Mouse (Mus musculus) cerebellum, adult (tissue): ENCODE results near the gene Nrp1.

Source experiments
- ATAC-seq: cut with Nextera tagmentation; 2 replicates; pipeline ENCODE4 v1.9.2; 2017; ENCODE audit warnings: mild to moderate bottlenecking, moderate library complexity, mixed read lengths; ENCODE audit not compliant: insufficient number of reproducible peaks, low FRiP score, low TSS enrichment

Nrp1 gene

GRCm38 (mm10) chr8:128358406-128358755, at the start of gene Nrp1:
Nrp1 (plus strand) TSS chr8:128358604.
- ATAC-seq: no peak

DNA sequence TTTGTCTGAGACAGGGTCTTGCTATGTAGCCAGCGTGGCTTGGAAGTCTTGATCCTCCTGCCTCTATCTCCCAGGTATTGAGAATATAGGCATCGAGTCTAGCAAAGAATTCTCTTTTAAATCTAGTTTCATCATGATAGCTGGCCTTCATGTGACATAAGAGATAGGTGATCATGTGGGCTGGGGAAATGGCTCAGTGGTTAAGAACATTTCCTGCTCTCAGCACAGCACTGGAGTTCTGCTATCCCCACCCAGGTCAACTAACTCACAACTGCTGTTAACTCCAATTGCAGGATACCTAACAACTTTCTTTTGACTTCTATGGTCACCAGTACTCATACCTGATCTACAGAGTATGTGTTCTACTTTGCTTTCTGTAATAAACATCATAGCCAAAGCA, 37.6 kb upstream of the Nrp1 start:
- no peak for ATAC-seq

DNA sequence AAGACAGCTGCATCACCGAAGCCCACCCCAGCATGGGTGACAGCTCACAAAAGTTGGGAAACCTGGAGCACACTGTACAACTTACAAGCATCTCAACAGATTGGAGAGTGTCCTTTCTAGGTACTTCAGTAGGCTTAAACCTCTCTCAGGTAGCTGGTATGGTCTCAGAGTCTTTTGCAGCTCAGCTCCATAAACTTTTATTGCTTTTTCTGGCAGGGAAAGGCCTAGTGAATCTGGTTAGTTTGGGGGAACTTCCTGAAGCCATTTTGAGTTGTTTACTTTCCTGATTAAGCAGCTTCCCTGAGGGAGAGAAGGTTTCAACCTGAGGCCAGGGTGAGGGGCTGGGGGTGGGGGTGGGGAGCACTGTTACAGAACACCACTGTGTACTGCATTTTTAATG, 31.1 kb upstream of the Nrp1 start:
- no peak for ATAC-seq

GRCm38 (mm10) chr8:128327922-128328321, 30.5 kb upstream of the Nrp1 start:
- ATAC-seq: no peak

DNA sequence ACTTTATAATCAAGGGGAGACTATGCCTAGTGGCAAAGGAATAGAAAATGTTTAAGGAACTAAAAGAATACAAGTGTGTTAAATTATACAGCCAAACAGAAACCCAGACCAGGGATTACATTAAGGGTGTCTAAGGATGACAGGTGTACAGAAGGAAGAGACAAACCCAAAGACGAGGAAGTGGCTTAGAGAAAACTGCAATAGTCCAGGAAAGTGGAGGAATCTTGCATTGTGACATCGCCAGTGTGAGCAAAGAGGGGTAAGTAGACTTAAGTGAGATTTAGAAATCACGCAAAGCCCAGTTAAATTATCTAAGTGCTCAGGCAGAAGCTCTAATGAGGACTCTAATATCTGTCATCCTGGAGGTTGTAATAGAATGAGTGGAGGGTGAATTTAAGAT, 28.9 kb upstream of the Nrp1 start:
- no peak for ATAC-seq

GRCm38 (mm10) chr8:128335976-128336375, 22.4 kb upstream of the Nrp1 start:
- no peak for ATAC-seq

- ATAC-seq: no peak
Observed at GRCm38 (mm10) chr8:128338951-128339350, 19.5 kb upstream of the Nrp1 start.

GRCm38 (mm10) chr8:128339521-128339920, 18.9 kb upstream of the Nrp1 start:
- no peak for ATAC-seq

DNA sequence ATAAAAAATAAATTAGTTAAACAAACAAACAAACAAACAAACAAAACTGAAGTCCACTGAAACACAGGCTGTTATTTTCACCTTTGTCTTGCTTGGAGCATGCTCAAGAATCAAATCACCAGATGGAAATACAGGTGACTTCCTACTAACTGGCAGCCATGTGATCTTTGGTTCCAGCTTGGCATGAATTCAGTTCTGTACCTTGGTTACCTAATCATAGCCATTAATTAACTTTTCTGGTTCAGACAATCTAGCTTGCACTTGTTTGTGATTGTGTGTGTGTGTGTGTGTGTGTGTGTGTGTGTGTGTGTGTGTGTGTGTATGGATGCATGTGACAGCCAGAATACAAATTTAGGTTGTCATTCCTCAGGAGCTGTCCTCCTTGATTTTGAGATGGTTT, 8.0 kb upstream of the Nrp1 start:
- ATAC-seq: no peak

GRCm38 (mm10) chr8:128351211-128351610, 7.2 kb upstream of the Nrp1 start:
- no peak for ATAC-seq

DNA sequence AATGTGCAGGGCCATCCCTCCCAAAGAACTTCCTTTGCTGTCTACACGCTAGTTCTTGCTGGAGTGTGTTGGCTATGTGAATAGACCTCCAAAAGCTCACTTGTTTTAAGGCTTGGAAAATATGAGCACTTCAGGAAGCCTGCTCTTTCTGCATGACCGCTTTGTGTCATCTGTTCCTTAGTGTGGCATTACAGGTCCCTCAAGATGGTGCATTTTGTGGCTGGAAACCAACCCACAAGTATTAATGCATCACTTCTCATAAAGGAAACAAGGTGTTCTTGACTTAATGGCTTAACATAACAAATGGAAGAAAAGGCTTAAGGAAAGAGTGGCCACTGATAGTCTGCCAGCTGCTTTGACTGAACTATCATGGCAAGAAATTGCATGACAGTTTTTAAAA, 5.6 kb upstream of the Nrp1 start:
- no peak for ATAC-seq

- no peak for ATAC-seq
Observed at GRCm38 (mm10) chr8:128353999-128354398, 4.4 kb upstream of the Nrp1 start.

- ATAC-seq: no peak
Observed at GRCm38 (mm10) chr8:128355091-128355490, 3.3 kb upstream of the Nrp1 start.

DNA sequence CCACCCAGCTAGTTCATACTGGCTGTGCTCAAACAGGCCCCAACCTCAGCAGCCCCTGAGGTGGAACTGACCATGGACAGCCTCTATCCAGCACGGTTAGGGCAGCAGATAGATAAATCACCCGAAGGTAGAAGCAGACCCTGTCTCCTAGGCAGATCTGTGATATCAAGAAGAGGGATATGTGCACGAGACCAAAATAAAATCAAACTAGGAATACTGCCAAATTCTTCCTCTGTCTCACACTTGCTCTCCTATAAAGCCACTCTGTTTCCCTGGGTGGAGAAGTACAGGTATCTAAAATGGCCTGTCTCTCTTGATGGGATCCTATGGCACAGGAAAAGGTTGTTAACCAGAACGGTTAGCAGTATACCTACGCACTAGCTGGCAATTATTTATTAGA, 2.2 kb upstream of the Nrp1 start:
- ATAC-seq: no peak

GRCm38 (mm10) chr8:128356796-128357539, 1.4 kb upstream of the Nrp1 start:
- ATAC-seq: peak; percentile 43; the same call in 1 of the 2 replicates

- ATAC-seq: peak; percentile 8; the same call in 1 of the 2 replicates
Observed at GRCm38 (mm10) chr8:128357540-128358405, 631 bp upstream of the Nrp1 start.

DNA sequence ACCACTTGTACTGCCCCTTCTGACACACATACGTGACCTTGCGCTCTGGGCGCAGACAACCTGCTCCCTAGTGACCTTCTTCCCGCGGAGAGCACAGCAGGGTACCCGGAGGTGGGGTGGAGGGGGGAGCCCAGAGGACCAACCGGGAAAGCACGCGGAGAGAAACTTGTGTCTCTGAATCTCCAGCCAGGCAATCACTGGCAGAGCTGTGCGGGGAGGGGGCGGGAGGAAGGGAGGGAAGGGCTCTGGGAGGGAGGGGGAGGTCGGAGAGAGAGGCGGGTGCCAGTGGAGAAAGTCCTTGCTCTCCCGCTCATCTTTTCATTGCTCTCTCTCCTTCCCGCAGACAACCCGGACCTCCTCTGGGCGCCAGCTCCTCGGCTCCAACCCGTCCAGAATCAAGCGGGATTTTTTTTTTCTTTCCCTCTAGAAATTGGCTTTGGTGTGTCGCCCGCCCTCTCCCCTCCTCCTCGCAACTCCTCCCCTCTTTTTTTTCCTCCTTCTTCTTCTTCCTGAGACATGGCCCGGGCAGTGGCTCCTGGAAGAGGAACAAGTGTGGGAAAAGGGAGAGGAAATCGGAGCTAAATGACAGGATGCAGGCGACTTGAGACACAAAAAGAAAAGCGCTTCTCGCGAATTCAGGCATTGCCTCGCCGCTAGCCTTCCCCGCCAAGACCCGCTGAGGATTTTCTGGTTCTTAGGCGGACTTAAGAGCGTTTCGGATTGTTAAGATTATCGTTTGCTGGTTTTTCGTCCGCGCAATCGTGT, 534 bp downstream of the Nrp1 start:
- ATAC-seq: no peak

DNA sequence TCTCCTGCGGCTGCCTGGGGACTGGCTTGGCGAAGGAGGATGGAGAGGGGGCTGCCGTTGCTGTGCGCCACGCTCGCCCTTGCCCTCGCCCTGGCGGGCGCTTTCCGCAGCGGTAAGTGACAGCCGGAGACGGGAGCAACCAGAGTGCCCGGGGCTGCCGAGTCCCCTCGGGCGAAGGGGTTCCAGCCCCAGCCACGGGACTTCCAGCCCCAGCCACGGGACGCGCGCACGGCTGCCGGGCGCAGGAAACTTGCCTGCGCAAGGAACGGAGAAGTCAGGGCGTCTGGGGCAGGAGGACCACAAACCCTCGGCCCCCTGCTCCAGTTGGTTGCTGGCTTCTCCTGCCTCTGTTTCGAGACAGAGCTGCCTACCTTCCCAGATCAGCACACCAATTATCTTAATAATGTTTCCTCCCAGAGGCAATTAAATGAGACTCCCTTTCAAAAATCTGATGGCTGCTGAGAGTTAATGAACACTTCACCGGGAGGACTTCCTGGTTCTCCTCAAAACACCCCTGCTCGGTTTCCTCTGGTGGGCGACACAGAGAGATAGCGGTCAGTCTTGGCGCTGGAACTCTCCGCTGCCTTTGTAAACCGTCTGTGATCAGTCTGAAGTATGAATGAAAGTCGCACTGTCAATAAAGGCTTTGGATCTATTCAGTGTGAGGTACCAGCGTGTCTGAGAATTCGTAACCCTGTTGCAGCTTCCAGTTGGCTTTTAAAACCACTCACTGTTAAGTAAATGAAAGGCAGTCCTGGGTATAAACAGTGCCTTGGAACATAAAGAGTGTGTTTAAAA, 1.3 kb downstream of the Nrp1 start:
- ATAC-seq: no peak

DNA sequence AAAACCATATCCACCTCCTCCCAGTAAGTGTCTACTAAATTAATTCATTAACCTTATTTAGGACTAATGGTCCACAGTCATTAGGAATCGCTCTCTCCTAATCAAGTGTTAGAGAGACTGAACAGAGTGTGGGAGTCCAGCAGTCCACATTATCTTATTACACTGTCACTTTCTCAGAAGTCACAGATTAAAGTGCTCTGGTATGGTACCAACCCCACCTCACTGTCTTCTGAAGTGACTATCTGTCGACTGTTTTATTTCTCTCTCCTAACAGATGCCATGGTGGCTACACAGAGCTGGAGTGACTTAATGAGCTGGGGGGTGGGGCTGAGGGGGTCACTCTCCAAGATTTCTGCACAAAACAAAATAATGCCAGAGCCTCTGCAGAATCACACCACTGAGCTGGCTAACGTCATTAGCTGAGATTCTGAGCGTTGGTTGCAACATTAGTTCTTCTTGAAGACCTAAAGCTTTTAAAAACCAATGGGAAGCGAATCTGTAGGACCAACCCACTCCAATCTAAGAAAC, 3.0 kb downstream of the Nrp1 start:
- no peak for ATAC-seq
